Mouse (Mus musculus) erythroid progenitor cell, adult 5-6 weeks (primary cell): ENCODE data around the gene Ltbp4. TPM values are rescaled to one million over a fixed set of nuclear protein-coding genes. Genes with fewer than 3 reads are reported as not detected.

ENCODE experiments used
- ATAC-seq: replicated peaks from 2 replicates; pipeline ENCODE4 v1.8.0; 2016; ENCODE audit warnings: moderate number of reproducible peaks, mild to moderate bottlenecking, moderate TSS enrichment, inconsistent platforms; ENCODE audit not compliant: poor library complexity, low FRiP score, severe bottlenecking
- total RNA-seq, 2 experiments: library from RNA; stranded (forward) in 1 of 2; stranded (reverse) in 1 of 2; fragments of 150-400 nt in 1 of 2; fragments of 186-747, 209-891 nt in 1 of 2; gene quantifications; 2 replicates each; pipeline versions ENCODE4 v1.2.3 to v1.2.4; 2015 to 2017; ENCODE audit warnings: low replicate concordance in 2 of 2

The Ltbp4 gene
- total RNA-seq, 2 experiments from 2014 or later: 0.61 TPM; not detected in 1

- no peak for ATAC-seq
These were observed 63.6 kb downstream of the Ltbp4 start for GRCm38 (mm10) chr7:27273739-27274351.

GRCm38 (mm10) chr7:27271423-27271822, 66.1 kb downstream of the Ltbp4 start:
- ATAC-seq: no peak

- no peak for ATAC-seq
These were observed 70.9 kb downstream of the Ltbp4 start for GRCm38 (mm10) chr7:27266515-27267128.

- ATAC-seq: no peak
These were observed 72.7 kb downstream of the Ltbp4 start for GRCm38 (mm10) chr7:27264761-27265160.

- no peak for ATAC-seq
These were observed 75.6 kb downstream of the Ltbp4 start for GRCm38 (mm10) chr7:27261888-27262287.

GRCm38 (mm10) chr7:27260856-27261255, 76.6 kb downstream of the Ltbp4 start:
- no peak for ATAC-seq

- no peak for ATAC-seq
These were observed 77.7 kb downstream of the Ltbp4 start for GRCm38 (mm10) chr7:27259771-27260170.

- ATAC-seq: no peak
These were observed 78.2 kb downstream of the Ltbp4 start for GRCm38 (mm10) chr7:27259271-27259721.

GRCm38 (mm10) chr7:27258205-27258899, 79.1 kb downstream of the Ltbp4 start, which contains the start of gene Numbl:
Gene Numbl, plus strand, starts transcription at chr7:27258433.
- ATAC-seq: peak; percentile 85

- no peak for ATAC-seq
These were observed 79.7 kb downstream of the Ltbp4 start for GRCm38 (mm10) chr7:27257852-27258204.

- no peak for ATAC-seq
These were observed 80.2 kb downstream of the Ltbp4 start for GRCm38 (mm10) chr7:27257046-27257851.

GRCm38 (mm10) chr7:27255721-27256120, 81.8 kb downstream of the Ltbp4 start:
- no peak for ATAC-seq

Other genes starting within 250 kb of the Ltbp4 start
- not detected in 2 replicates for gene Cyp2f2, start 217.8 kb downstream of the Ltbp4 start, total RNA-seq (2015; ENCODE audit: low replicate concordance)
- gene Cyp2f2, start 217.8 kb downstream of the Ltbp4 start, total RNA-seq (2017; ENCODE audit: low replicate concordance): not detected in 2 replicates
- gene Cyp2t4, start 184.0 kb downstream of the Ltbp4 start, total RNA-seq (2015; ENCODE audit: low replicate concordance): not detected in 2 replicates
- gene Cyp2t4, start 184.0 kb downstream of the Ltbp4 start, total RNA-seq (2017; ENCODE audit: low replicate concordance): not detected in 2 replicates
- 13.0 and 13.4 TPM in 2 replicates for gene Egln2, start 170.9 kb downstream of the Ltbp4 start, total RNA-seq (2015; ENCODE audit: low replicate concordance)
- gene Egln2, start 170.9 kb downstream of the Ltbp4 start, total RNA-seq (2017; ENCODE audit: low replicate concordance): 4.9 and 9.6 TPM in 2 replicates
- gene Rab4b, start 158.8 kb downstream of the Ltbp4 start, total RNA-seq (2015; ENCODE audit: low replicate concordance): 3.2 and 9.2 TPM in 2 replicates
- gene Rab4b, start 158.8 kb downstream of the Ltbp4 start, total RNA-seq (2017; ENCODE audit: low replicate concordance): 3.2 and 9.8 TPM in 2 replicates
- not detected in 2 replicates for gene Gm21983, start 156.6 kb downstream of the Ltbp4 start, total RNA-seq (2015; ENCODE audit: low replicate concordance)
- gene Gm21983, start 156.6 kb downstream of the Ltbp4 start, total RNA-seq (2017; ENCODE audit: low replicate concordance): not detected in 2 replicates
- gene Mia, start 156.5 kb downstream of the Ltbp4 start, total RNA-seq (2015; ENCODE audit: low replicate concordance): not detected in 2 replicates
- gene Mia, start 156.5 kb downstream of the Ltbp4 start, total RNA-seq (2017; ENCODE audit: low replicate concordance): not detected in 2 replicates
- gene BC024978, start 141.9 kb downstream of the Ltbp4 start, total RNA-seq (2015; ENCODE audit: low replicate concordance): 0.84 and 9.4 TPM in 2 replicates
- gene BC024978, start 141.9 kb downstream of the Ltbp4 start, total RNA-seq (2017; ENCODE audit: low replicate concordance): not detected in 2 replicates
- 41.1 and 41.9 TPM in 2 replicates for gene Snrpa, start 141.4 kb downstream of the Ltbp4 start, total RNA-seq (2015; ENCODE audit: low replicate concordance)
- gene Snrpa, start 141.4 kb downstream of the Ltbp4 start, total RNA-seq (2017; ENCODE audit: low replicate concordance): 7.8 and 14.8 TPM in 2 replicates
- 1.8 and 4.2 TPM in 2 replicates for gene Itpkc, start 109.0 kb downstream of the Ltbp4 start, total RNA-seq (2015; ENCODE audit: low replicate concordance)
- gene Itpkc, start 109.0 kb downstream of the Ltbp4 start, total RNA-seq (2017; ENCODE audit: low replicate concordance): 0.39 and 5.4 TPM in 2 replicates
- gene Coq8b, start 104.7 kb downstream of the Ltbp4 start, total RNA-seq (2015; ENCODE audit: low replicate concordance): 2.9 TPM in 1 of 2 replicates, not detected in the other
- gene Coq8b, start 104.7 kb downstream of the Ltbp4 start, total RNA-seq (2017; ENCODE audit: low replicate concordance): 7.7 TPM in 1 of 2 replicates, not detected in the other
- 0.72 TPM in 1 of 2 replicates, not detected in the other for gene Numbl, start 79.3 kb downstream of the Ltbp4 start, total RNA-seq (2015; ENCODE audit: low replicate concordance)
- under 0.01 and 2.0 TPM in 2 replicates for gene Numbl, start 79.3 kb downstream of the Ltbp4 start, total RNA-seq (2017; ENCODE audit: low replicate concordance)
- 11.5 and 20.5 TPM in 2 replicates for gene Shkbp1, start 18.3 kb upstream of the Ltbp4 start, total RNA-seq (2015; ENCODE audit: low replicate concordance)
- gene Shkbp1, start 18.3 kb upstream of the Ltbp4 start, total RNA-seq (2017; ENCODE audit: low replicate concordance): 4.7 and 5.1 TPM in 2 replicates
- 8.0 TPM in 1 of 2 replicates, not detected in the other for gene Gm20479, start 19.7 kb upstream of the Ltbp4 start, total RNA-seq (2015; ENCODE audit: low replicate concordance)
- not detected in 2 replicates for gene Gm20479, start 19.7 kb upstream of the Ltbp4 start, total RNA-seq (2017; ENCODE audit: low replicate concordance)
- gene Sptbn4, start 110.0 kb upstream of the Ltbp4 start, total RNA-seq (2015; ENCODE audit: low replicate concordance): not detected in 2 replicates
- gene Sptbn4, start 110.0 kb upstream of the Ltbp4 start, total RNA-seq (2017; ENCODE audit: low replicate concordance): 0.08 and 0.13 TPM in 2 replicates
- gene Blvrb, start 110.3 kb upstream of the Ltbp4 start, total RNA-seq (2015; ENCODE audit: low replicate concordance): 538 and 642 TPM in 2 replicates
- 484 and 602 TPM in 2 replicates for gene Blvrb, start 110.3 kb upstream of the Ltbp4 start, total RNA-seq (2017; ENCODE audit: low replicate concordance)
- gene Sertad3, start 136.1 kb upstream of the Ltbp4 start, total RNA-seq (2015; ENCODE audit: low replicate concordance): 9.0 and 9.2 TPM in 2 replicates
- gene Sertad3, start 136.1 kb upstream of the Ltbp4 start, total RNA-seq (2017; ENCODE audit: low replicate concordance): 14.8 and 19.6 TPM in 2 replicates
- gene Sertad1, start 149.2 kb upstream of the Ltbp4 start, total RNA-seq (2015; ENCODE audit: low replicate concordance): 1.7 and 6.8 TPM in 2 replicates
- 5.5 and 7.0 TPM in 2 replicates for gene Sertad1, start 149.2 kb upstream of the Ltbp4 start, total RNA-seq (2017; ENCODE audit: low replicate concordance)
- gene Prx, start 161.6 kb upstream of the Ltbp4 start, total RNA-seq (2015; ENCODE audit: low replicate concordance): 0.36 and 0.42 TPM in 2 replicates
- gene Prx, start 161.6 kb upstream of the Ltbp4 start, total RNA-seq (2017; ENCODE audit: low replicate concordance): 1.4 and 5.1 TPM in 2 replicates
- gene Hipk4, start 185.6 kb upstream of the Ltbp4 start, total RNA-seq (2015; ENCODE audit: low replicate concordance): not detected in 2 replicates
- not detected in 2 replicates for gene Hipk4, start 185.6 kb upstream of the Ltbp4 start, total RNA-seq (2017; ENCODE audit: low replicate concordance)
- 43.2 and 88.0 TPM in 2 replicates for gene Pld3, start 215.5 kb upstream of the Ltbp4 start, total RNA-seq (2015; ENCODE audit: low replicate concordance)
- 19.1 and 26.3 TPM in 2 replicates for gene Pld3, start 215.5 kb upstream of the Ltbp4 start, total RNA-seq (2017; ENCODE audit: low replicate concordance)
- gene 2310022A10Rik, start 215.5 kb upstream of the Ltbp4 start, total RNA-seq (2015; ENCODE audit: low replicate concordance): 11.2 and 18.9 TPM in 2 replicates
- gene 2310022A10Rik, start 215.5 kb upstream of the Ltbp4 start, total RNA-seq (2017; ENCODE audit: low replicate concordance): 1.6 and 6.8 TPM in 2 replicates